Mouse (Mus musculus) hindlimb bud, embryonic 11.5 days (tissue): Measurements from ENCODE around the gene Trim67.

Source experiments
- DNase-seq: peaks from one replicate; pipeline ENCODE4 v3.0.0-alpha.2; 2012; ENCODE audit warnings: low read depth, low spot score; ENCODE audit errors: extremely low spot score

Trim67 gene

GRCm38 (mm10) chr8:124793661-124794485 lies 981 bp downstream of the Trim67 start:
- no peak for DNase-seq

GRCm38 (mm10) chr8:124794486-124794780 lies 1.5 kb downstream of the Trim67 start:
- DNase-seq, result no peak

- no peak for DNase-seq
Measured at GRCm38 (mm10) chr8:124795781-124796488, 3.0 kb downstream of the Trim67 start.

GRCm38 (mm10) chr8:124800542-124800941 lies 7.7 kb downstream of the Trim67 start:
- no peak for DNase-seq

GRCm38 (mm10) chr8:124803824-124804702 lies 11.2 kb downstream of the Trim67 start:
- DNase-seq, result no peak

- no peak for DNase-seq
Measured at GRCm38 (mm10) chr8:124805990-124806389, 13.1 kb downstream of the Trim67 start.

GRCm38 (mm10) chr8:124809419-124809818 lies 16.5 kb downstream of the Trim67 start:
- DNase-seq, result no peak

- DNase-seq, result no peak
Measured at GRCm38 (mm10) chr8:124810056-124810610, 17.2 kb downstream of the Trim67 start.

- no peak for DNase-seq
Measured at GRCm38 (mm10) chr8:124810689-124811394, 17.9 kb downstream of the Trim67 start.

- DNase-seq, result no peak
Measured at GRCm38 (mm10) chr8:124813326-124813725, 20.4 kb downstream of the Trim67 start.

GRCm38 (mm10) chr8:124815870-124816269 lies 23.0 kb downstream of the Trim67 start:
- DNase-seq, result no peak

GRCm38 (mm10) chr8:124816866-124817265 lies 24.0 kb downstream of the Trim67 start:
- DNase-seq, result no peak

GRCm38 (mm10) chr8:124817361-124817760 lies 24.5 kb downstream of the Trim67 start:
- no peak for DNase-seq

GRCm38 (mm10) chr8:124819612-124820115 lies 26.8 kb downstream of the Trim67 start:
- DNase-seq, result no peak

- no peak for DNase-seq
Measured at GRCm38 (mm10) chr8:124820125-124820524, 27.2 kb downstream of the Trim67 start.

- no peak for DNase-seq
Measured at GRCm38 (mm10) chr8:124823497-124823896, 30.6 kb downstream of the Trim67 start.

GRCm38 (mm10) chr8:124826658-124827057 lies 33.8 kb downstream of the Trim67 start:
- DNase-seq, result no peak

GRCm38 (mm10) chr8:124827387-124827786 lies 34.5 kb downstream of the Trim67 start:
- DNase-seq, result peak; percentile 50

- DNase-seq, result no peak
Measured at GRCm38 (mm10) chr8:124828561-124829240, 35.8 kb downstream of the Trim67 start.

- no peak for DNase-seq
Measured at GRCm38 (mm10) chr8:124830050-124830449, 37.2 kb downstream of the Trim67 start.
